Mouse (Mus musculus): ENCODE results near the gene Olfm4. TPM values are rescaled to one million over a fixed set of nuclear protein-coding genes. Genes with fewer than 3 reads are reported as not detected.

The Olfm4 gene
- polyA plus RNA-seq, 1 experiment from 2014 or later: 0.55 TPM

GRCm38 (mm10) chr14:80039645-80040272 is 55.9 kb downstream of the Olfm4 start:
- no peaks in the 10 kb centered on the region for H3K4me1 ChIP-seq (ENCODE audit: control insufficient read depth, insufficient read depth, low read length)
- H3K9me3 ChIP-seq (ENCODE audit: control insufficient read depth, low read length): no peaks in the 10 kb centered on the region
- H3K27me3 ChIP-seq (ENCODE audit: control insufficient read depth, insufficient read depth, low read length): no peaks in the 10 kb centered on the region
- no peak overlapping the region for H3K4me2 ChIP-seq (ENCODE audit: low read depth, severe bottlenecking)
- WGBS: 66% methylated on average over 4 of the region's 4 CpGs
- no peak overlapping the region for H3K9ac ChIP-seq (ENCODE audit: low read length)
- H3K27ac ChIP-seq (replicated peaks; ENCODE audit: low read depth, low read length): no peak overlapping the region
- no peaks in the 10 kb centered on the region for H3K36me3 ChIP-seq (ENCODE audit: control insufficient read depth, insufficient read depth, low read length)
- no peak overlapping the region for H3K4me3 ChIP-seq (ENCODE audit: low read depth, low read length)
- DNase-seq (ENCODE audit: low spot score): no peak
- no peak for ATAC-seq (ENCODE audit: insufficient number of reproducible peaks, low FRiP score, low TSS enrichment, low read depth)

GRCm38 (mm10) chr14:80046104-80046734 is 62.3 kb downstream of the Olfm4 start:
- no peaks in the 10 kb centered on the region for H3K9me3 ChIP-seq (ENCODE audit: control insufficient read depth, low read length)
- no peaks in the 10 kb centered on the region for H3K27me3 ChIP-seq (ENCODE audit: control insufficient read depth, insufficient read depth, low read length)
- no peak overlapping the region for H3K4me3 ChIP-seq (ENCODE audit: low read depth, low read length)
- H3K9ac ChIP-seq (ENCODE audit: low read length): no peak overlapping the region
- H3K27ac ChIP-seq (replicated peaks; ENCODE audit: low read depth, low read length): no peak overlapping the region
- no peaks in the 10 kb centered on the region for H3K36me3 ChIP-seq (ENCODE audit: control insufficient read depth, insufficient read depth, low read length)
- DNase-seq (ENCODE audit: low spot score) (no peak), ATAC-seq (ENCODE audit: insufficient number of reproducible peaks, low FRiP score, low TSS enrichment, low read depth) (no peak)
- H3K4me2 ChIP-seq (ENCODE audit: low read depth, severe bottlenecking): no peak overlapping the region
- H3K4me1 ChIP-seq (ENCODE audit: control insufficient read depth, insufficient read depth, low read length): no peaks in the 10 kb centered on the region
- 95% methylated on average over 6 of the region's 6 CpGs for WGBS

GRCm38 (mm10) chr14:80047368-80048101 is 63.7 kb downstream of the Olfm4 start:
- Histone ChIP-seq H3K27ac (replicated peaks; ENCODE audit: low read depth, low read length) (no peak overlapping the region), H3K4me1 (ENCODE audit: control insufficient read depth, insufficient read depth, low read length) (no peaks in the 10 kb centered on the region), H3K27me3 (ENCODE audit: control insufficient read depth, insufficient read depth, low read length) (no peaks in the 10 kb centered on the region), H3K9me3 (ENCODE audit: control insufficient read depth, low read length) (no peaks in the 10 kb centered on the region), H3K9ac (ENCODE audit: low read length) (no peak overlapping the region), H3K4me3 (ENCODE audit: low read depth, low read length) (no peak overlapping the region), H3K36me3 (ENCODE audit: control insufficient read depth, insufficient read depth, low read length) (no peaks in the 10 kb centered on the region), H3K4me2 (ENCODE audit: low read depth, severe bottlenecking) (no peak overlapping the region)
- 49% methylated on average over 5 of the region's 5 CpGs for WGBS
- ATAC-seq (ENCODE audit: insufficient number of reproducible peaks, low FRiP score, low TSS enrichment, low read depth): peak; percentile 54; the same call in 1 of the 2 replicates
- peak; percentile 23 for DNase-seq (ENCODE audit: low spot score)

- DNase-seq (ENCODE audit: low spot score) (no peak), ATAC-seq (ENCODE audit: insufficient number of reproducible peaks, low FRiP score, low TSS enrichment, low read depth) (no peak)
- H3K4me2 ChIP-seq (ENCODE audit: low read depth, severe bottlenecking): no peak overlapping the region
- no peak overlapping the region for H3K27ac ChIP-seq (replicated peaks; ENCODE audit: low read depth, low read length)
- no peaks in the 10 kb centered on the region for H3K4me1 ChIP-seq (ENCODE audit: control insufficient read depth, insufficient read depth, low read length)
- H3K36me3 ChIP-seq (ENCODE audit: control insufficient read depth, insufficient read depth, low read length): no peaks in the 10 kb centered on the region
- no peaks in the 10 kb centered on the region for H3K9me3 ChIP-seq (ENCODE audit: control insufficient read depth, low read length)
- H3K9ac ChIP-seq (ENCODE audit: low read length): no peak overlapping the region
- no peaks in the 10 kb centered on the region for H3K27me3 ChIP-seq (ENCODE audit: control insufficient read depth, insufficient read depth, low read length)
- H3K4me3 ChIP-seq (ENCODE audit: low read depth, low read length): no peak overlapping the region
- WGBS: 78% methylated on average over 3 of the region's 3 CpGs
Measured at GRCm38 (mm10) chr14:80055725-80056124, 71.8 kb downstream of the Olfm4 start.

DNA sequence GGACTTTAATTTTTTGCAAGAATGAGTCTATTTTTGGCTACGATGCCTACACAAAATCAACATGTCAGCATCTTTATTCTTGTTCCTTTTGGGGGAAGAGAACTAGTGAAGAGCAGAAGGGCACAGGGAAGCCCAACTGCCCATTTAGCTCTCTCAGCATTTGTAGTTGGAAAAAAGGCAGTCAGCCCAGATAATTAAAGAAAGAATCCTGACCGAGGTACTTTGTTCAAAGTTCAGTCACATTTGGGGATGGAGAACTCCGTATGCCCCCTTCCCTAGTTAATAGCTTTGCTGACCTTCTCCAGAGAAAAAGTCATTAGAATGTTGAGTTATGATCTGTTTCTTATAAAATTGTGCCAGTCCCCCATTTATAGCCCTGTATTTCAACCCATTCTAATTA is 77.8 kb downstream of the Olfm4 start:
- H3K27ac ChIP-seq (replicated peaks; ENCODE audit: low read depth, low read length): no peak overlapping the region
- no peaks in the 10 kb centered on the region for H3K9me3 ChIP-seq (ENCODE audit: control insufficient read depth, low read length)
- 50% methylated on average over 3 of the region's 3 CpGs for WGBS
- H3K4me3 ChIP-seq (ENCODE audit: low read depth, low read length): no peak overlapping the region
- H3K4me1 ChIP-seq (ENCODE audit: control insufficient read depth, insufficient read depth, low read length): no peaks in the 10 kb centered on the region
- H3K4me2 ChIP-seq (ENCODE audit: low read depth, severe bottlenecking): no peak overlapping the region
- DNase-seq (ENCODE audit: low spot score) (no peak), ATAC-seq (ENCODE audit: insufficient number of reproducible peaks, low FRiP score, low TSS enrichment, low read depth) (no peak)
- no peak overlapping the region for H3K9ac ChIP-seq (ENCODE audit: low read length)
- no peaks in the 10 kb centered on the region for H3K36me3 ChIP-seq (ENCODE audit: control insufficient read depth, insufficient read depth, low read length)
- no peaks in the 10 kb centered on the region for H3K27me3 ChIP-seq (ENCODE audit: control insufficient read depth, insufficient read depth, low read length)

DNA sequence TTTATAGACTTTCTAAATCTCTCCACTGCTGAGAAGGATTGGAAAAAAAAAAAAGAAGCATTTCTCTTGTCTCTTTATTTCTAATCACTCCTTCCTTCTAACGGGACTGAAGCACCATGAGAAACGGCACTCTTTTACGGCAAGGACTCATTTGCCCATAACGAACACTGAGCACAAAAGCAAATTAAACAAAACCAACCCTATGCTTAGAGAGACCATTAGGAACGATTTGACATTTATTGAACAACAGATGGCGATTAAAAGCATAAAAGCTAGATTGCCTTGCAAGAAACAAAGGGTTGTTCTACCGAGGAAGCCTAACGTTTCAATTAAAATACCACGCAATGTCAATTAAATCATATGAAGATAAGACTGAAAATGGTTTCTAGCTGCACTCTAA is 79.0 kb downstream of the Olfm4 start:
- no peak overlapping the region for H3K27ac ChIP-seq (replicated peaks; ENCODE audit: low read depth, low read length)
- no peak overlapping the region for H3K4me2 ChIP-seq (ENCODE audit: low read depth, severe bottlenecking)
- no peak for DNase-seq (ENCODE audit: low spot score)
- WGBS: 39% methylated on average over 9 of the region's 9 CpGs
- no peaks in the 10 kb centered on the region for H3K27me3 ChIP-seq (ENCODE audit: control insufficient read depth, insufficient read depth, low read length)
- ATAC-seq (ENCODE audit: insufficient number of reproducible peaks, low FRiP score, low TSS enrichment, low read depth): no peak
- H3K4me1 ChIP-seq (ENCODE audit: control insufficient read depth, insufficient read depth, low read length): no peaks in the 10 kb centered on the region
- no peaks in the 10 kb centered on the region for H3K9me3 ChIP-seq (ENCODE audit: control insufficient read depth, low read length)
- no peak overlapping the region for H3K4me3 ChIP-seq (ENCODE audit: low read depth, low read length)
- no peak overlapping the region for H3K9ac ChIP-seq (ENCODE audit: low read length)
- no peaks in the 10 kb centered on the region for H3K36me3 ChIP-seq (ENCODE audit: control insufficient read depth, insufficient read depth, low read length)

GRCm38 (mm10) chr14:80070580-80070979 is 86.7 kb downstream of the Olfm4 start:
- no peak overlapping the region for H3K9ac ChIP-seq (ENCODE audit: low read length)
- DNase-seq (ENCODE audit: low spot score): no peak
- no peaks in the 10 kb centered on the region for H3K9me3 ChIP-seq (ENCODE audit: control insufficient read depth, low read length)
- no peak overlapping the region for H3K27ac ChIP-seq (replicated peaks; ENCODE audit: low read depth, low read length)
- ATAC-seq (ENCODE audit: insufficient number of reproducible peaks, low FRiP score, low TSS enrichment, low read depth): no peak
- H3K4me3 ChIP-seq (ENCODE audit: low read depth, low read length): no peak overlapping the region
- no peak overlapping the region for H3K4me2 ChIP-seq (ENCODE audit: low read depth, severe bottlenecking)
- H3K4me1 ChIP-seq (ENCODE audit: control insufficient read depth, insufficient read depth, low read length): no peaks in the 10 kb centered on the region
- 87% methylated on average over 3 of the region's 3 CpGs for WGBS
- no peaks in the 10 kb centered on the region for H3K27me3 ChIP-seq (ENCODE audit: control insufficient read depth, insufficient read depth, low read length)
- H3K36me3 ChIP-seq (ENCODE audit: control insufficient read depth, insufficient read depth, low read length): no peaks in the 10 kb centered on the region

Measured in limb, embryonic 11.5 days (tissue).